In the genomic region with DNA sequence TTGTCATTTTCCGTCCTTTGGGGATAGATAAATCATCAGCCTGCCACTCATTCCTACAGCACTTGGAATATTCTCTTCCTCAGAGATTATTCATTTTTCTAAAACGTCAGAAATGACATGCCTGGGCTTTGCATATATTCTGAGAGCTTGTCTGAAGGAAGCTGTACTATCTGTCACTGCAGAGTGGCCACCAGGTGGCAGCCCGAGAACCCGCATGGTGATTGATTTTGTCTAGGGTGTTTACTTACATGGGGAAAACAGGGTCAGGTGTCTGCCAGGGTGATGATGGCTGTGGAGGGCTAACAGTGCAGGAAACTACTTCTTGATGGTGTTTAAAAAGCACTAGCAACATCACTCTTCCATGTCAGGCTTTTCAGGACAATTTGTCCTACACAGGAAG, we compare ENCODE assay signal across 8 mouse cellular contexts.
DNase-seq lines count a peak whose midpoint lies in the region; ATAC-seq and TF ChIP-seq lines count a peak whose summit lies in the region.

No protein-coding gene starts in this region.

- TF ChIP-seq CTCF in ES-Bruce4 (IDR thresholded peaks at IDR 0.05; ENCODE audit: low read depth, low read length): peak; percentile 73

- no peaks in the 10 kb centered on the region for H3K36me3 ChIP-seq in ES-Bruce4 (ENCODE audit: control insufficient read depth, insufficient read depth, low read length, poor library complexity, severe bottlenecking)
- no peaks in the 10 kb centered on the region for H3K36me3 ChIP-seq in embryonic facial prominence, embryonic 10.5 days (replicated peaks)

- WGBS in embryonic facial prominence, embryonic 10.5 days: 12% methylated on average over 4 of the region's 4 CpGs

- no peaks in the 10 kb centered on the region for H3K4me1 ChIP-seq in ES-Bruce4 (ENCODE audit: control insufficient read depth, insufficient read depth, low read length)
- H3K4me1 ChIP-seq in embryonic facial prominence, embryonic 10.5 days: no peaks in the 10 kb centered on the region

- peak; percentile 83 for ATAC-seq in megakaryocyte progenitor cell, adult 5-6 weeks (replicated peaks; ENCODE audit: poor library complexity)

- no peak overlapping the region for H3K27ac ChIP-seq in ES-Bruce4 (ENCODE audit: insufficient read depth, low read length)
- no peak overlapping the region for H3K27ac ChIP-seq in embryonic facial prominence, embryonic 10.5 days (replicated peaks)

- no peak for TF ChIP-seq EP300 in ES-Bruce4 (IDR thresholded peaks at IDR 0.05; ENCODE audit: insufficient read depth, low read depth, low read length)

- no peaks in the 10 kb centered on the region for H3K9me3 ChIP-seq in ES-Bruce4 (replicated peaks; ENCODE audit: control insufficient read depth, insufficient read depth, low read length, poor library complexity, severe bottlenecking)
- no peaks in the 10 kb centered on the region for H3K9me3 ChIP-seq in embryonic facial prominence, embryonic 10.5 days

- H3K27me3 ChIP-seq in ES-Bruce4 (ENCODE audit: control insufficient read depth, insufficient read depth, low read length, poor library complexity, severe bottlenecking): no peaks in the 10 kb centered on the region
- H3K27me3 ChIP-seq in embryonic facial prominence, embryonic 10.5 days (replicated peaks; ENCODE audit: low read depth, poor library complexity, severe bottlenecking): no peaks in the 10 kb centered on the region

- DNase-seq in adrenal gland, adult 8-10 months: peak; percentile 19
- DNase-seq in embryonic facial prominence, embryonic 10.5 days (ENCODE audit: low spot score): peak; percentile 72
- DNase-seq in heart, postnatal 36 days: peak; percentile 29 to 59
- DNase-seq in layer of hippocampus, postnatal 14 days (ENCODE audit: low spot score in 2 of 2): peak; percentile 67 to 85
- peak; percentile 5 for DNase-seq in skeletal muscle tissue, adult 2 months (ENCODE audit: low read depth, low spot score)
- DNase-seq in c-Kit-positive CD71-positive TER-119-positive erythroid progenitor cells, embryonic 14.5 days (ENCODE audit: low spot score): no peak

- TF ChIP-seq POLR2A in ES-Bruce4 (IDR thresholded peaks at IDR 0.05; ENCODE audit: insufficient read depth, low read length): no peak

- no peak overlapping the region for H3K9ac ChIP-seq in ES-Bruce4 (ENCODE audit: low read depth, poor library complexity, severe bottlenecking)

- no peak overlapping the region for H3K4me3 ChIP-seq in ES-Bruce4 (ENCODE audit: low read depth, low read length)
- no peak overlapping the region for H3K4me3 ChIP-seq in embryonic facial prominence, embryonic 10.5 days

- intact Hi-C loops in heart, postnatal 36 days (cut with DNase I): loop anchor here (1.0 to 2.0 kb wide), 2 partner anchors 726 to 999 kb away; no protein-coding TSS in a partner anchor
